Mouse (Mus musculus): Measurements from ENCODE around the gene Larp4. TPM values are rescaled to one million over a fixed set of nuclear protein-coding genes. Genes with fewer than 3 reads are reported as not detected.
A peak's percentile ranks its signal among the peaks of the same experiment; 100 is the strongest.
"Not testable (repeated sequence)": the region's sequence is repeated elsewhere in the genome, so short reads cannot be mapped to it uniquely, and the experiment has no call there.

The Larp4 gene
- polyA plus RNA-seq (2014; fragmentation: Nextera tagmentation; extraction: Ambion mirVana) = 37.1 and 38.2 TPM in 2 replicates

DNA sequence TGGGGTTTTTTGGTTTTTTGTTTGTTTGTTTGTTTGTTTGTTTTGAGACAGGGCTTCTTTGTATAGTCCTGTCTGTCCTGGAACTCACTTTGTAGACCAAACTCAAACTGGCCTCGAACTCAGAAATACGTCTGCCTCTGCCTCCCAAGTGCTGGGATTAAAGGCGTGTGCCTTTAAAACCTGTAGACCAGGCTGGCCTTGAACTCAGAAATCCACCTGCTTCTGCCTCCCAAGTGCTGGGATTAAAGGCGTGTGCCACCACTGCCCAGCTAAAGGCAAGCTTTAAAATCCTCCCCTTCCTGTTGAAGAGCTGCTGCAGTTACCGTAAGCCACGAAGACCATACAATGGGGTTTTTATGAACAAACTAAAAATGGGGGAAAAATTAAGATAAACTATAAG is at the start of gene Larp4:
TSS of gene Larp4 (plus strand) at position 301 of the 400 bp plus-strand sequence.
- not testable (repeated sequence) for H3K4me1 ChIP-seq (ENCODE audit: control insufficient read depth, insufficient read depth, low read length); H3K4me3 ChIP-seq (ENCODE audit: low read depth, low read length); H3K36me3 ChIP-seq (ENCODE audit: control insufficient read depth, insufficient read depth, low read length); H3K27me3 ChIP-seq (replicated peaks; ENCODE audit: control insufficient read depth, insufficient read depth, low read length); H3K27ac ChIP-seq (replicated peaks; ENCODE audit: low read depth, low read length); DNase-seq (ENCODE audit: low spot score); ATAC-seq (ENCODE audit: low read depth); H3K4me2 ChIP-seq (ENCODE audit: low read depth, low read length); H3K9ac ChIP-seq (ENCODE audit: low read depth, low read length); H3K9me3 ChIP-seq (ENCODE audit: control insufficient read depth, low read length)
- 87% methylated on average over 6 of the region's 6 CpGs for WGBS

GRCm38 (mm10) chr15:99931231-99931630 is 38.6 kb upstream of the Larp4 start:
- Histone ChIP-seq H3K9me3 (ENCODE audit: control insufficient read depth, low read length) (no peaks in the 10 kb centered on the region), H3K36me3 (ENCODE audit: control insufficient read depth, insufficient read depth, low read length) (no peaks in the 10 kb centered on the region), H3K4me1 (ENCODE audit: control insufficient read depth, insufficient read depth, low read length) (no peaks in the 10 kb centered on the region), H3K4me2 (ENCODE audit: low read depth, low read length) (no peak overlapping the region), H3K27me3 (replicated peaks; ENCODE audit: control insufficient read depth, insufficient read depth, low read length) (no peaks in the 10 kb centered on the region), H3K27ac (replicated peaks; ENCODE audit: low read depth, low read length) (no peak overlapping the region), H3K9ac (ENCODE audit: low read depth, low read length) (no peak overlapping the region), H3K4me3 (ENCODE audit: low read depth, low read length) (no peak overlapping the region)
- WGBS = 71% methylated on average over 8 of the region's 8 CpGs
- DNase-seq (ENCODE audit: low spot score) (no peak), ATAC-seq (ENCODE audit: low read depth) (no peak)

- H3K4me1 ChIP-seq (ENCODE audit: control insufficient read depth, insufficient read depth, low read length) = no peaks in the 10 kb centered on the region
- no peaks in the 10 kb centered on the region for H3K9me3 ChIP-seq (ENCODE audit: control insufficient read depth, low read length)
- no peaks in the 10 kb centered on the region for H3K27me3 ChIP-seq (replicated peaks; ENCODE audit: control insufficient read depth, insufficient read depth, low read length)
- H3K4me3 ChIP-seq (ENCODE audit: low read depth, low read length) = no peak overlapping the region
- H3K9ac ChIP-seq (ENCODE audit: low read depth, low read length) = no peak overlapping the region
- no peak overlapping the region for H3K4me2 ChIP-seq (ENCODE audit: low read depth, low read length)
- WGBS = 56% methylated on average over 1 of the region's 1 CpGs
- ATAC-seq (ENCODE audit: low read depth) (no peak), DNase-seq (ENCODE audit: low spot score) (no peak)
- H3K27ac ChIP-seq (replicated peaks; ENCODE audit: low read depth, low read length) = no peak overlapping the region
- H3K36me3 ChIP-seq (ENCODE audit: control insufficient read depth, insufficient read depth, low read length) = no peaks in the 10 kb centered on the region
Observed at GRCm38 (mm10) chr15:99934501-99934900, 35.4 kb upstream of the Larp4 start.

GRCm38 (mm10) chr15:99936659-99937058 is 33.2 kb upstream of the Larp4 start:
- H3K4me1 ChIP-seq (ENCODE audit: control insufficient read depth, insufficient read depth, low read length) = no peaks in the 10 kb centered on the region
- no peak overlapping the region for H3K4me3 ChIP-seq (ENCODE audit: low read depth, low read length)
- H3K36me3 ChIP-seq (ENCODE audit: control insufficient read depth, insufficient read depth, low read length) = no peaks in the 10 kb centered on the region
- H3K9me3 ChIP-seq (ENCODE audit: control insufficient read depth, low read length) = no peaks in the 10 kb centered on the region
- no peak overlapping the region for H3K27ac ChIP-seq (replicated peaks; ENCODE audit: low read depth, low read length)
- WGBS = 93% methylated on average over 3 of the region's 3 CpGs
- H3K9ac ChIP-seq (ENCODE audit: low read depth, low read length) = no peak overlapping the region
- H3K27me3 ChIP-seq (replicated peaks; ENCODE audit: control insufficient read depth, insufficient read depth, low read length) = no peaks in the 10 kb centered on the region
- ATAC-seq (ENCODE audit: low read depth) = no peak
- no peak overlapping the region for H3K4me2 ChIP-seq (ENCODE audit: low read depth, low read length)
- no peak for DNase-seq (ENCODE audit: low spot score)

DNA sequence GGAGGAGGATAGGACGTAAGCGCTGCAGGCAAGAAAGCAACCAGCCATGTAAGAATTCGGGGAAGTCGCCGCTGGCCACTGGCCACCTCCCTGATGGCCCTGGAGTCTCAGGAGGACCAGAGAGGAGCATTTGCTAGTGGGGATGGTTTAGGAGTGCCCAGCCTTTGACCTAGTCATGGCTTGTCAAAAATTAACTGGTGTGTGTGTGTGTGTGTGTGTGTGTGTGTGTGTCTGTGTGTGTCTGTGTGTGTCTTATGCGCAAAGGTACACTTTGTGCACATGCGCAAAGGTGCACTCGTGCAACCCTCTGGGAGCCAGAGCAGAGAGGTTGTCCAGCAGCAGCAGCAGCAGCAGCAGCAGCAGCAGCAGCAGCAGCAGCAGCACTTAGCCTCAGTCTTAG is 32.0 kb upstream of the Larp4 start:
- 83% methylated on average over 6 of the region's 8 CpGs for WGBS
- no peaks in the 10 kb centered on the region for H3K4me1 ChIP-seq (ENCODE audit: control insufficient read depth, insufficient read depth, low read length)
- DNase-seq (ENCODE audit: low spot score) (no peak), ATAC-seq (ENCODE audit: low read depth) (no peak)
- no peak overlapping the region for H3K4me2 ChIP-seq (ENCODE audit: low read depth, low read length)
- no peak overlapping the region for H3K9ac ChIP-seq (ENCODE audit: low read depth, low read length)
- no peaks in the 10 kb centered on the region for H3K27me3 ChIP-seq (replicated peaks; ENCODE audit: control insufficient read depth, insufficient read depth, low read length)
- H3K9me3 ChIP-seq (ENCODE audit: control insufficient read depth, low read length) = no peaks in the 10 kb centered on the region
- no peak overlapping the region for H3K4me3 ChIP-seq (ENCODE audit: low read depth, low read length)
- no peak overlapping the region for H3K27ac ChIP-seq (replicated peaks; ENCODE audit: low read depth, low read length)
- no peaks in the 10 kb centered on the region for H3K36me3 ChIP-seq (ENCODE audit: control insufficient read depth, insufficient read depth, low read length)

DNA sequence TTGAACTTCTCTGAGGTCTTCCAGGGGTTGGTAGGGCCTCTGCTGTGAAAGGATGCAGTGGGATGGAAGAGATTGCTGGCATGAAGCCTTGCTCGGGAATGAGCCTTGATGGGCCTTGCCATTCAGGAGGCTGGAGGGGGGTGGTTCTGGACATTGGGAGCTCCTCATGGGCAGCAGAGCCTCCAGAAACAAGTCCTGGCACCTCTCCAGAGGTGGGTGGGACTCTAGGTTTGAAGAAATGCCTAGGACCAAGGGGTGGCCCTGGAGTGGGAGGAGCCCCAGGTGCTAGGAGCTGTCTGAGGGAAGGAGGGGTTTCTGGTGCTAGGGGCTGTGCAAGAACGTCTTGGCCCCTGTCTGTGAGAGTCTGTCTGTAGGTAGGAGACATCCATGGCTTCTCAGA is 29.4 kb upstream of the Larp4 start:
- WGBS = 45% methylated on average over 2 of the region's 2 CpGs
- Histone ChIP-seq H3K27ac (replicated peaks; ENCODE audit: low read depth, low read length) (peak overlapping the region; percentile 7; the same call in 1 of the 2 replicates), H3K9ac (ENCODE audit: low read depth, low read length) (no peak overlapping the region)

GRCm38 (mm10) chr15:99940970-99941630 is 28.8 kb upstream of the Larp4 start:
- H3K4me3 ChIP-seq (ENCODE audit: low read depth, low read length) = no peak overlapping the region
- no peak overlapping the region for H3K9ac ChIP-seq (ENCODE audit: low read depth, low read length)
- H3K9me3 ChIP-seq (ENCODE audit: control insufficient read depth, low read length) = no peaks in the 10 kb centered on the region
- no peaks in the 10 kb centered on the region for H3K4me1 ChIP-seq (ENCODE audit: control insufficient read depth, insufficient read depth, low read length)
- H3K4me2 ChIP-seq (ENCODE audit: low read depth, low read length) = no peak overlapping the region
- ATAC-seq (ENCODE audit: low read depth) (no peak), DNase-seq (ENCODE audit: low spot score) (no peak)
- no peaks in the 10 kb centered on the region for H3K36me3 ChIP-seq (ENCODE audit: control insufficient read depth, insufficient read depth, low read length)
- 0 out of 2 replicates have a peak overlapping the region, but pooled peaks have one; percentile 48 for H3K27ac ChIP-seq (replicated peaks; ENCODE audit: low read depth, low read length)
- 67% methylated on average over 4 of the region's 4 CpGs for WGBS
- H3K27me3 ChIP-seq (replicated peaks; ENCODE audit: control insufficient read depth, insufficient read depth, low read length) = no peaks in the 10 kb centered on the region

More for the DNA sequence above, 29.4 kb upstream of the Larp4 start:
- ATAC-seq (ENCODE audit: low read depth) (no peak), DNase-seq (ENCODE audit: low spot score) (peak; percentile 16)
- H3K4me1 ChIP-seq (ENCODE audit: control insufficient read depth, insufficient read depth, low read length) = no peaks in the 10 kb centered on the region
- H3K4me2 ChIP-seq (ENCODE audit: low read depth, low read length) = no peak overlapping the region
- H3K27me3 ChIP-seq (replicated peaks; ENCODE audit: control insufficient read depth, insufficient read depth, low read length) = no peaks in the 10 kb centered on the region
- no peak overlapping the region for H3K4me3 ChIP-seq (ENCODE audit: low read depth, low read length)
- H3K9me3 ChIP-seq (ENCODE audit: control insufficient read depth, low read length) = no peaks in the 10 kb centered on the region
- H3K36me3 ChIP-seq (ENCODE audit: control insufficient read depth, insufficient read depth, low read length) = no peaks in the 10 kb centered on the region

GRCm38 (mm10) chr15:99955324-99955723 is 14.5 kb upstream of the Larp4 start:
- Histone ChIP-seq H3K4me1 (ENCODE audit: control insufficient read depth, insufficient read depth, low read length) (no peaks in the 10 kb centered on the region), H3K9ac (ENCODE audit: low read depth, low read length) (no peak overlapping the region), H3K9me3 (ENCODE audit: control insufficient read depth, low read length) (no peaks in the 10 kb centered on the region), H3K4me2 (ENCODE audit: low read depth, low read length) (no peak overlapping the region), H3K27me3 (replicated peaks; ENCODE audit: control insufficient read depth, insufficient read depth, low read length) (no peaks in the 10 kb centered on the region), H3K36me3 (ENCODE audit: control insufficient read depth, insufficient read depth, low read length) (no peaks in the 10 kb centered on the region), H3K27ac (replicated peaks; ENCODE audit: low read depth, low read length) (no peak overlapping the region), H3K4me3 (ENCODE audit: low read depth, low read length) (no peak overlapping the region)
- ATAC-seq (ENCODE audit: low read depth) (no peak), DNase-seq (ENCODE audit: low spot score) (no peak)
- WGBS = 64% methylated on average over 4 of the region's 4 CpGs

GRCm38 (mm10) chr15:99965103-99965775 is 4.6 kb upstream of the Larp4 start:
- no peak overlapping the region for H3K4me3 ChIP-seq (ENCODE audit: low read depth, low read length)
- ATAC-seq (ENCODE audit: low read depth) = no peak
- H3K36me3 ChIP-seq (ENCODE audit: control insufficient read depth, insufficient read depth, low read length) = no peaks in the 10 kb centered on the region
- WGBS = 87% methylated on average over 8 of the region's 8 CpGs
- no peaks in the 10 kb centered on the region for H3K27me3 ChIP-seq (replicated peaks; ENCODE audit: control insufficient read depth, insufficient read depth, low read length)
- H3K4me1 ChIP-seq (ENCODE audit: control insufficient read depth, insufficient read depth, low read length) = no peaks in the 10 kb centered on the region
- no peak overlapping the region for H3K27ac ChIP-seq (replicated peaks; ENCODE audit: low read depth, low read length)
- no peaks in the 10 kb centered on the region for H3K9me3 ChIP-seq (ENCODE audit: control insufficient read depth, low read length)
- H3K4me2 ChIP-seq (ENCODE audit: low read depth, low read length) = no peak overlapping the region
- no peak overlapping the region for H3K9ac ChIP-seq (ENCODE audit: low read depth, low read length)
- DNase-seq (ENCODE audit: low spot score) = no peak
